Comparison of ENCODE assay signal across 8 mouse cellular contexts in genomic region chr16:18388583-18389435, GRCm38 (mm10). TPM values are rescaled to one million over a fixed set of nuclear protein-coding genes. Genes with fewer than 3 reads are reported as not detected.
DNase-seq lines count a peak whose midpoint lies in the region; ATAC-seq and TF ChIP-seq lines count a peak whose summit lies in the region.

No protein-coding gene starts in this region.

- H3K4me1 ChIP-seq in small intestine, adult 2 months (ENCODE audit: control insufficient read depth, insufficient read depth, insufficient read length, low read length): peaks cover 11% of the 10 kb centered on the region

- no peak for ATAC-seq in granulocyte monocyte progenitor cell, adult 5-6 weeks (replicated peaks; ENCODE audit: poor library complexity, severe bottlenecking)

- DNase-seq in cerebellum, postnatal 25 days: peak; percentile 20 to 33
- no peak for DNase-seq in cerebellum, adult 18-20 months
- peak; percentile 5 for DNase-seq in ovary, postnatal 36 days (ENCODE audit: low spot score)
- no peak for DNase-seq in ovary, postnatal 10 days (ENCODE audit: low spot score)
- DNase-seq in kidney, postnatal 4 days: peak; percentile 47 to 65
- no peak for DNase-seq in layer of hippocampus, adult 8-10 months (ENCODE audit: low spot score in 2 of 2)

- H3K36me3 ChIP-seq in small intestine, adult 2 months (ENCODE audit: control insufficient read depth, insufficient read depth, low read length): no peaks in the 10 kb centered on the region

- peak overlapping the region; percentile 51 for H3K27ac ChIP-seq in small intestine, adult 2 months (ENCODE audit: insufficient read depth, low read depth, low read length)

- no peak for TF ChIP-seq CTCF in small intestine, adult 2 months (IDR thresholded peaks at IDR 0.05; ENCODE audit: extremely low read depth, insufficient read length, insufficient replicate concordance, low read depth, low read length)

- TF ChIP-seq POLR2A in small intestine, adult 2 months (IDR thresholded peaks at IDR 0.05; ENCODE audit: low read depth, low read length): no peak

- H3K4me3 ChIP-seq in small intestine, adult 2 months (ENCODE audit: low read depth, low read length): no peak overlapping the region

- WGBS in small intestine, adult 2 months: 88% methylated on average over 14 of the region's 14 CpGs

- H3K27me3 ChIP-seq in small intestine, adult 2 months (ENCODE audit: control insufficient read depth, insufficient read depth, low read length): no peaks in the 10 kb centered on the region

RNA-seq across cellular contexts. Expression of gene Txnrd2, which starts 37.4 kb away (rescaled TPM):
- 12.5 and 19.5 TPM in 2 replicates for polyA plus RNA-seq in small intestine, adult 2 months (2012; rRNA removed)
- 10 to 100 TPM; 19.4 to 24.4 (median 21.0) TPM for total RNA-seq in layer of hippocampus, adult 8-10 months (2022)
- total RNA-seq in granulocyte monocyte progenitor cell, adult 5-6 weeks (2014; fragmentation: Nextera tagmentation): 13.1 and 28.8 TPM in 2 replicates
- 8.8 and 9.7 TPM in 2 replicates for total RNA-seq in granulocyte monocyte progenitor cell, adult 5-6 weeks (2017)

RNA-seq across cellular contexts. Expression of gene Comt, which starts 37.8 kb away (rescaled TPM):
- polyA plus RNA-seq in small intestine, adult 2 months (2012; rRNA removed): 127 and 214 TPM in 2 replicates
- 10 to 100 TPM; 67.1 to 80.6 (median 76.9) TPM for total RNA-seq in layer of hippocampus, adult 8-10 months (2022)
- total RNA-seq in granulocyte monocyte progenitor cell, adult 5-6 weeks (2014; fragmentation: Nextera tagmentation): 40.4 and 48.4 TPM in 2 replicates
- 34.1 and 34.6 TPM in 2 replicates for total RNA-seq in granulocyte monocyte progenitor cell, adult 5-6 weeks (2017)

RNA-seq across cellular contexts. Expression of gene Arvcf, which starts 40.8 kb away (rescaled TPM):
- polyA plus RNA-seq in small intestine, adult 2 months (2012; rRNA removed): 10.7 and 17.1 TPM in 2 replicates
- total RNA-seq in layer of hippocampus, adult 8-10 months (2022): 10 to 100 TPM; 35.5 to 52.4 (median 41.6) TPM
- 1.8 and 1.9 TPM in 2 replicates for total RNA-seq in granulocyte monocyte progenitor cell, adult 5-6 weeks (2014; fragmentation: Nextera tagmentation)
- 0.21 and 2.8 TPM in 2 replicates for total RNA-seq in granulocyte monocyte progenitor cell, adult 5-6 weeks (2017)

RNA-seq across cellular contexts. Expression of gene Tango2, which starts 40.9 kb away (rescaled TPM):
- polyA plus RNA-seq in small intestine, adult 2 months (2012; rRNA removed): 32.2 and 78.0 TPM in 2 replicates
- total RNA-seq in layer of hippocampus, adult 8-10 months (2022): 100 to 1,000 TPM; 112 to 138 (median 127) TPM
- 20.3 and 30.5 TPM in 2 replicates for total RNA-seq in granulocyte monocyte progenitor cell, adult 5-6 weeks (2014; fragmentation: Nextera tagmentation)
- 5.4 and 8.8 TPM in 2 replicates for total RNA-seq in granulocyte monocyte progenitor cell, adult 5-6 weeks (2017)

Comparison
In these comparisons a context has a peak if more than half of its experiments do, and no peak if none do; other contexts are left out.
1. DNase-seq: peak in cerebellum, postnatal 25 days (2 of 2), ovary, postnatal 36 days (single experiment) and kidney, postnatal 4 days (2 of 2); none in cerebellum, adult 18-20 months (0 of 2), ovary, postnatal 10 days (single experiment) and layer of hippocampus, adult 8-10 months (0 of 2).
2. RNA of gene Arvcf, which starts 40.8 kb away (total RNA-seq): 35.5 to 52.4 TPM in layer of hippocampus, adult 8-10 months; 0.21 to 2.8 TPM in granulocyte monocyte progenitor cell, adult 5-6 weeks; every median in the first group is over 4 times any median in the second.